Mouse (Mus musculus) regulatory T cell (primary cell): ENCODE results near the gene Hoxa13.

Source experiments
- in situ Hi-C: fragments of 300-600 bp; cut with MboI, MseI; formaldehyde crosslinking; loops from one replicate; pipeline ENCODE4 v1.15.1; 2025; ENCODE audit warnings: high pct_unique_total_duplicates

The Hoxa13 gene

GRCm38 (mm10) chr6:52238155-52238545, 22.5 kb downstream of the Hoxa13 start:
- in situ Hi-C loops: no loop called here

- in situ Hi-C loops: no loop called here
Measured at GRCm38 (mm10) chr6:52237346-52238154, 23.1 kb downstream of the Hoxa13 start.

GRCm38 (mm10) chr6:52236806-52237205, 23.9 kb downstream of the Hoxa13 start:
- in situ Hi-C loops: no loop called here

- in situ Hi-C loops: no loop called here
Measured at GRCm38 (mm10) chr6:52235866-52236265, 24.8 kb downstream of the Hoxa13 start.

GRCm38 (mm10) chr6:52235267-52235666, 25.4 kb downstream of the Hoxa13 start:
- in situ Hi-C loops: no loop called here

GRCm38 (mm10) chr6:52234428-52235140, 26.1 kb downstream of the Hoxa13 start:
- in situ Hi-C loops: no loop called here

- in situ Hi-C loops: no loop called here
Measured at GRCm38 (mm10) chr6:52233546-52234427, 26.9 kb downstream of the Hoxa13 start.

- in situ Hi-C loops: no loop called here
Measured at GRCm38 (mm10) chr6:52232984-52233545, 27.6 kb downstream of the Hoxa13 start.

- in situ Hi-C loops: no loop called here
Measured at GRCm38 (mm10) chr6:52232568-52232965, 28.1 kb downstream of the Hoxa13 start.

- in situ Hi-C loops: no loop called here
Measured at GRCm38 (mm10) chr6:52231885-52232567, 28.7 kb downstream of the Hoxa13 start.

- in situ Hi-C loops: no loop called here
Measured at GRCm38 (mm10) chr6:52230516-52231165, 30.0 kb downstream of the Hoxa13 start, which contains the start of gene Hoxa9. TSS of gene Hoxa9 (minus strand) at chr6:52231089.

GRCm38 (mm10) chr6:52229558-52230416, 30.9 kb downstream of the Hoxa13 start:
- in situ Hi-C loops: loop anchor here (5.0 to 10.0 kb wide), 2 partner anchors 222 to 1025 kb away; no protein-coding TSS in a partner anchor

- in situ Hi-C loops: loop anchor here (5.0 to 10.0 kb wide), 2 partner anchors 221 to 1024 kb away; no protein-coding TSS in a partner anchor
Measured at GRCm38 (mm10) chr6:52228475-52229465, 31.9 kb downstream of the Hoxa13 start.

- in situ Hi-C loops: loop anchor here (5.0 to 10.0 kb wide), 2 partner anchors 220 to 1023 kb away; no protein-coding TSS in a partner anchor
Measured at GRCm38 (mm10) chr6:52227470-52228222, 33.0 kb downstream of the Hoxa13 start.

GRCm38 (mm10) chr6:52226569-52227257, 34.0 kb downstream of the Hoxa13 start:
- in situ Hi-C loops: loop anchor here (5.0 to 10.0 kb wide), 2 partner anchors 219 to 1022 kb away; no protein-coding TSS in a partner anchor
